Mouse (Mus musculus): ENCODE measurements around the gene Hip1r. TPM values are rescaled to one million over a fixed set of nuclear protein-coding genes. Genes with fewer than 3 reads are reported as not detected.

Hip1r gene
- 20.2 and 23.1 TPM in 2 replicates for polyA plus RNA-seq (2012)

DNA sequence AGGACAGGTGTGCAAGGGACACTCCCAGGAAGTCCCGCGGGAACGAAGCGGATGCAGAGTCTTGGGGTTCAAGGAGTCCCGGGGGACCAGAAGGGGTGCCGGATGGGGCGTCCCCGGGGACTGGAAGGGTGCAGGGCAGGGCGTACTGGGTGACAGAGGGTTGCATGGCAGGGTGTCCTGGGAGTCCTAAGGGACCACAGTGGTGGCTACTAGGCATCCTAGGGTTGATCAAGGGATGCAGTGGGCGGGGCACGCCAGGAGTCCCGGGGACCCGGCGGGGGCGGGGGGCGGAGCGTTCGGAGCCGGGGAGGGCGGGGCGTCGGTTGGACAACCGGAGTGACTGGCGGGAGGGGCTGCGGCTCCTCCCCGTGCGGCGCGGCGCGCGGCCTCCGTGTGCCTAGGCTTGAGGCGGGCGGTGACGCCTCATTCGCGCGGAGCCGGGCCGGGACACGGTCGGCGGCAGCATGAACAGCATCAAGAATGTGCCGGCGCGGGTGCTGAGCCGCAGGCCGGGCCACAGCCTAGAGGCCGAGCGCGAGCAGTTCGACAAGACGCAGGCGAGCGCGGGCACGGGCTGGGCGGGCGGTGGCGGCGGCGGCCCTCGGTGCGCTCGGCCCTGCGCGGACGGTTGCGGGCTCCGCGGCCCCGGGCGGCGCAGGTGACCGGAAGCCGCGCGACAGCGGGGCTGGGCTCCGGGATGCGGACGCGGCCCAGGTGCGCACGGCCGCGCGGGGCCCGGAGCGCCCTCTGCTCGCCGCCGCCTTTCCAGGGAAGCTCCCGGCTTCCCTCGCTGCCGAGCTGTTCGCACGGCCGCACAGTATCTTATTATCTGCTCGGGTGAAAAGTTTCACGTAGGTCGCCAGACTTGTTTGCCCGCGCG, at the start of gene Hip1r:
TSS of gene Hip1r (plus strand) at position 330 of the 880 bp plus-strand sequence.
- TF ChIP-seq GATA1 (IDR thresholded peaks at IDR 0.05; ENCODE audit: low read length), result no peak

DNA sequence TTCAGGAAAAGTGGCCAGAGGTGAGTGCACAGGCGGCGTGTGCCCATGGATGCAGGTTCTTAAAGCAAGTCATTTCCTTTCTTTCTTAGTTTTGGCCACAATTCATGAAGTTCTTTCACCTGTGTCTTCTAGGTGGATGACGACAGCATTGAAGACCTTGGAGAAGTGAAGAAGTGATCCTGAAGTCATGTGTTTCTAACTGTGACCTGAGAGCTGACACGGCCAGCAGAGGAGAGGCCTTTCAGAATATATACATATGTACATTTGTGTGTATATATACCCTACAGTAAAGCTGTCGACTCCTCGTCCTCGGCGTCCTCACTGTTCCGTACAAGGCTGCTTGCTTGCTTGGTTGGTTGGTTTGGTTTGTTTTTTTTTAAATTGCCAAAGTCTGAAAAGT, 46.3 kb upstream of the Hip1r start, which contains the start of gene Gm43518:
TSS of gene Gm43518 (plus strand) at position 301 of the 400 bp plus-strand sequence.
- TF ChIP-seq GATA1 (IDR thresholded peaks at IDR 0.05; ENCODE audit: low read length), result no peak

GRCm38 (mm10) chr5:123930508-123930989, 42.9 kb upstream of the Hip1r start, which contains the start of gene Ccdc62:
TSS of gene Ccdc62 (plus strand) at chr5:123930679.
- TF ChIP-seq GATA1 (IDR thresholded peaks at IDR 0.05; ENCODE audit: low read length), result no peak

DNA sequence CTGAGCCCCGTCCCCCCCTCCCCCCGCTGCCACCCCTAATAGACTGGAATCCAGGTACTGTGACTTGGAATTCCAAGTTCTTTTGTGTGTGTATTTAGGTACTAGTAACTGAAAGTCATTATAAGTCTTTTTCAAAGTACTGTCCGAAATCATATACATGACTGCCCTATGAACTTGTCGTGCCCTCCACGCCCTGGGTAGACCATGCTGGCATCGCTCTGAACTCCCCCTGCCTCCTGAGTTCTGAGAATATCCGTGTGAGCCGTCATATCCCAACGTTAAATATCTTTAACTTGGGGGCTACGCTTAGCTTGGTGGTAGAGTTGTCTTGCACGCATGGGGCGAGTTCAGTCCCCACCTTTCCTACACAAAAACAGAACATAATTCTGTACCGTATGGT, 42.3 kb upstream of the Hip1r start:
- TF ChIP-seq GATA1 (IDR thresholded peaks at IDR 0.05; ENCODE audit: low read length), result no peak

GRCm38 (mm10) chr5:123932927-123933326, 40.5 kb upstream of the Hip1r start:
- no peak for TF ChIP-seq GATA1 (IDR thresholded peaks at IDR 0.05; ENCODE audit: low read length)

DNA sequence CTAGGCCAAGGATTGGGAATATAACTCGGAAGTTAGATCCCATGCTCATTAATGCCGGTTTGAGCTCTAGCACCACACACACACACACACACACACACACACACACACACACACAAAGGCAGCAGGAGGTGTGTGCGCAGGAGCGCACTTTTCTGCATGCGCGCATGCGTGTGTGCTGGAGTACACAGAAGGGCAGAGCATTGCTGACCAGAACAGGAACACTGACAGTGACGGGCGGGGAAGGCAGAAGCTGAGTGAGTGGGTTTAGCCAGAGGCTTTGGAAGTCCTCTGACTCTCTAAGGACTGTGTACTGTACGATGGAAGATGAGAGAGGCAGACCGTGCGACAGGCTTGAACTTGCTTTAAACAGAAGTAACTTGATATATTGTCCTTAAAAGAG, 39.9 kb upstream of the Hip1r start:
- no peak for TF ChIP-seq GATA1 (IDR thresholded peaks at IDR 0.05; ENCODE audit: low read length)

DNA sequence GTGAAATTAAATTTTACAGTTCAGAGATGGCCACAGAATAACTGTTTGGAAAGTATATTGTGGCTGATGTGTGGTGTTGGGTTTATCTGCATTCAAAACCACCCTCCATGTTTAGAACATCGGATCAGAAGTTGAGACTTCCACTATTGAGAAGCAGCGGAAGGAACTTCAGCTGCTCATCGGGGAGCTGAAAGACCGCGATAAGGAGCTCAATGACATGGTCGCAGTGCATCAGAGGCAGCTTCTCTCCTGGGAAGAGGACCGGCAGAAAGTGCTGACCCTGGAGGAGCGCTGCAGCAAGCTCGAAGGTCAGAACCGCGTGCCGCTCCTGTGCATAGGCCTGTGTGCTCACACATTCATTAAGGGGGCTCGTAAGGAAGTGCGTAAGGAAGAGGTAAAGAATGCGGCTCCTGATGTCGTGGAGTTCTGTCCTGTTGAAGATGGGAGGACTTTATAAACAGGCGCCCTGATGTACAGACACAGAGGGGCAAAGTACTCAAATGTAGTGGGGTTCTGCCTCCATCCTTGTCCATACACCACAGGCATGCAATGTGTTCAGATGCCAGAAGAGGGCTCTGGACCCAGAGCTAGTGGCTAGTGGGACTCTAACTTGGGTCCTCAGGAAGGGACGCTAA, 39.4 kb upstream of the Hip1r start:
- no peak for TF ChIP-seq GATA1 (IDR thresholded peaks at IDR 0.05; ENCODE audit: low read length)

- no peak for TF ChIP-seq GATA1 (IDR thresholded peaks at IDR 0.05; ENCODE audit: low read length)
Measured at GRCm38 (mm10) chr5:123935931-123936330, 37.5 kb upstream of the Hip1r start.

DNA sequence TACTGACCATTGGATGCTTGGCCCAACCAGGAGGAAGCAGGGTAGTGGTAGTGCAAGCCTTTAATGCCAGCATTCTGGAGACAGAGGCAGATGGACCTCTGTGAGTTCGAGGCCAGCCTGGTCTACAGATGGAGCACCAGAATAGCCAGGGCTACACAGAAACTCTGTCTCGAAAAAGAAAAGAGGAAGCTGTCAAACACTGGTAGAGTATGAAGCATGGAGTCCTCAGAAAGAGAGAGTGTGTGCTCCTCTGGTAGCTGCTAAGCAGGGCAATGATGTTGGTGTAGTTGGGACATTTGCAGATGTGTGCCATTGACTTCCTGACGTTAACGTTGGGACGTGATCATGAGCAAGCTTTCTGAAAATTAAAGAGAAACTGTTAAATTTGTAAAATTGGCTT, 34.9 kb upstream of the Hip1r start:
- TF ChIP-seq GATA1 (IDR thresholded peaks at IDR 0.05; ENCODE audit: low read length), result no peak

DNA sequence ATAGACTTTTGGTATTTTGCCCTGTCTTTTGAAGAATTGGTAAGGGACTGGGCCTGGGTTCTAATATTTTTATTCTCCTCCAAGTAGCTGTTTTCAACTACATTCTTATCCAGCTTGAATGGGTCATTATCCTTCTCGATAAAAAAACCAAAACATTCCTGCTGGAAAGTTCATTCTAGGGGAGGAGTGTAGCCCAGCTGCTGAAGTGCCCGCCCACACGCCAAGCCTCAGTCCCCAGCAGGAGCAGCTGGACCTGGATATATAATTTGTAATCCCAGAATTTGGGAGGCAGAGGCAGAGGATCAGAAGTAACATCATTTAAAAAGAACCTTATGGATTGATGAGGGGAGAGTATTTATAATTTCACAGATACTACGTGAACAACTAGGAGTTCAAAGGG, 26.9 kb upstream of the Hip1r start:
- TF ChIP-seq GATA1 (IDR thresholded peaks at IDR 0.05; ENCODE audit: low read length), result no peak

GRCm38 (mm10) chr5:123947041-123947761, 26.2 kb upstream of the Hip1r start:
- no peak for TF ChIP-seq GATA1 (IDR thresholded peaks at IDR 0.05; ENCODE audit: low read length)

DNA sequence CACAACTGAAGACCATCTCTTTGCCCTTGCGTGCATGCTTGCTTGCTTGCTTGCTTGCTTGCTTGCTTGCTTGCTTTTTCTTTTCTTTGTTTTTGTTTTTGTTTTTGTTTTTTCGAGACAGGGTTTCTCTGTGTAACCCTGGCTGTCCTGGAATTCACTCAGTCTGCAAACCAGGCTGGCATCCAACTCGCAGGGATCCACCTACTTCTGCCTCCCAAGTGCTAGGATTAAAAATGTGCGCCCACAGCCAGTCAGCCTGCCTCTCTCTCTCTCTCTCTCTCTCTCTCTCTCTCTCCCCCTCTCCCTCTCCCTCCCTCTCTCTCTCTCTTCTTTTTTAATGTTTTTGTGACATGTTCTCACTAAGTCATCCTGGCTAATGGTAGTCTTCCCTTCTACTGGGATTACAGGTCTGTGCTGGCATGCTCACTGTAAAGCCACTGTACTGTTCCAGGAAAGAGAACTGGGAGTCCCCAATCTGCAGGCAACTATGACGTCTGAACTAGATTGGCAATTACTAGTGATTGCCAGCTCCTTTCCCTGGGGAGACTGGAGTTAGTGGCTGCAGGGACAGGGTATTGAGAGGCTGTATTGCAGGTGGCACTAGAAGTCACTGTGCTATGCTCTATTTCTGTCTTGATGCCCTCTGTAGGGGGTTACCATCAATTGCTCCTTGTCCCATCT, 20.9 kb upstream of the Hip1r start:
- no peak for TF ChIP-seq GATA1 (IDR thresholded peaks at IDR 0.05; ENCODE audit: low read length)

GRCm38 (mm10) chr5:123957213-123957612, 16.2 kb upstream of the Hip1r start:
- TF ChIP-seq GATA1 (IDR thresholded peaks at IDR 0.05; ENCODE audit: low read length), result no peak

- no peak for TF ChIP-seq GATA1 (IDR thresholded peaks at IDR 0.05; ENCODE audit: low read length)
Measured at GRCm38 (mm10) chr5:123959018-123959417, 14.4 kb upstream of the Hip1r start.

GRCm38 (mm10) chr5:123960129-123960528, 13.3 kb upstream of the Hip1r start:
- TF ChIP-seq GATA1 (IDR thresholded peaks at IDR 0.05; ENCODE audit: low read length), result no peak

Data from G1E-ER4 (cell line).